Mouse (Mus musculus) midbrain, postnatal 0 days (tissue): Measurements from ENCODE around the gene Gm28042. TPM values are rescaled to one million over a fixed set of nuclear protein-coding genes. Genes with fewer than 3 reads are reported as not detected.

Experiments
- ATAC-seq: fragments of 200-750 bp; cut with Nextera tagmentation; 2 replicates; pipeline ENCODE4 v1.8.0; 2017; ENCODE audit warnings: moderate number of reproducible peaks, mild to moderate bottlenecking, moderate TSS enrichment, moderate library complexity; ENCODE audit not compliant: low FRiP score
- DNase-seq: peaks from one replicate; pipeline ENCODE4 v3.0.0-alpha.2; 2015; ENCODE audit warnings: low spot score
- H3K27ac ChIP-seq: fragments of 300-500 bp; sonication (generic); 2 replicates; pipeline ENCODE4 v1.5.1; 2014; ENCODE audit warnings: low read depth, mild to moderate bottlenecking, low read length, mixed read lengths
- H3K27me3 ChIP-seq: fragments of 300-500 bp; sonication (generic); 2 replicates; pipeline ENCODE4 v1.6.1; 2014; ENCODE audit warnings: low read length, control low read depth, mixed read lengths; ENCODE audit not compliant: insufficient read depth
- H3K36me3 ChIP-seq: fragments of 300-500 bp; sonication (generic); 2 replicates; pipeline ENCODE4 v1.6.1; 2014; ENCODE audit warnings: low read length, control low read depth, mixed read lengths; ENCODE audit not compliant: insufficient read depth
- H3K4me1 ChIP-seq: fragments of 300-500 bp; sonication (generic); 2 replicates; pipeline ENCODE4 v1.6.1; 2014; ENCODE audit warnings: mild to moderate bottlenecking, control low read depth, antibody characterized with exemption, low read length, mixed read lengths; ENCODE audit not compliant: insufficient read depth
- H3K4me2 ChIP-seq: fragments of 300-500 bp; sonication (generic); 2 replicates; pipeline ENCODE4 v1.6.1; 2014; ENCODE audit warnings: low read depth, mild to moderate bottlenecking, low read length, mixed read lengths; ENCODE audit not compliant: poor library complexity, severe bottlenecking
- H3K4me3 ChIP-seq: fragments of 300-500 bp; sonication (generic); 2 replicates; pipeline ENCODE4 v1.5.1; 2014; ENCODE audit warnings: low read depth, mild to moderate bottlenecking, low read length, moderate library complexity
- H3K9ac ChIP-seq: fragments of 300-500 bp; sonication (generic); replicated peaks from 2 replicates; pipeline ENCODE4 v1.6.1; 2014; ENCODE audit warnings: mild to moderate bottlenecking, low read length, moderate library complexity, mixed read lengths; ENCODE audit not compliant: poor library complexity, severe bottlenecking
- H3K9me3 ChIP-seq: fragments of 300-500 bp; sonication (generic); 2 replicates; pipeline ENCODE4 v1.6.1; 2016; ENCODE audit warnings: low read length, control low read depth
- CTCF ChIP-seq: IDR thresholded peaks from 2 replicates; pipeline ENCODE4 v1.5.1; 2016; ENCODE audit warnings: antibody characterized with exemption, mild to moderate bottlenecking
- WGBS: fragments of 180-500 bp; shearing (Covaris S2); extraction: QIAGEN DNeasy Blood & Tissue Kit; methylation state at CpG from one replicate; pipeline ENCODE4 v1.1.7; 2014; 5-methylcytosine and 5-hydroxymethylcytosine counted together
- polyA plus RNA-seq: library from polyadenylated mRNA; unstranded; fragments of >200 nt; fragmentation: Nextera tagmentation; extraction: Ambion mirVana; gene quantifications from 2 replicates; pipeline ENCODE4 v1.2.1, GENCODE M21; 2015
- total RNA-seq: library from RNA; depleted of rRNA; stranded (reverse); fragments of >200 nt; gene quantifications from 2 replicates; pipeline ENCODE4 v1.2.3, GENCODE M21; 2014

Gene Gm28042
- total and polyA plus RNA-seq, 2 experiments from 2014 or later, result 0.98 to 6.6 TPM

GRCm38 (mm10) chr2:120033726-120034125, 6.4 kb downstream of the Gm28042 start:
- Histone ChIP-seq H3K27me3 (no peaks in the 10 kb centered on the region), H3K9ac (no peak overlapping the region), H3K4me2 (no peak overlapping the region), H3K4me1 (no peaks in the 10 kb centered on the region), H3K36me3 (peaks cover 35% of the 10 kb centered on the region), H3K27ac (no peak overlapping the region), H3K4me3 (no peak overlapping the region), H3K9me3 (no peaks in the 10 kb centered on the region)
- DNase-seq, result no peak
- ATAC-seq, result no peak
- 84% methylated on average over 5 of the region's 5 CpGs for WGBS
- TF ChIP-seq CTCF, result no peak

GRCm38 (mm10) chr2:120037744-120038143, 10.5 kb downstream of the Gm28042 start:
- WGBS, result 94% methylated on average over 9 of the region's 9 CpGs
- Histone ChIP-seq H3K36me3 (peaks cover 51% of the 10 kb centered on the region), H3K9me3 (no peaks in the 10 kb centered on the region), H3K9ac (no peak overlapping the region), H3K27ac (no peak overlapping the region), H3K27me3 (no peaks in the 10 kb centered on the region), H3K4me1 (no peaks in the 10 kb centered on the region), H3K4me3 (no peak overlapping the region), H3K4me2 (no peak overlapping the region)
- ATAC-seq, result no peak
- no peak for TF ChIP-seq CTCF
- no peak for DNase-seq

DNA sequence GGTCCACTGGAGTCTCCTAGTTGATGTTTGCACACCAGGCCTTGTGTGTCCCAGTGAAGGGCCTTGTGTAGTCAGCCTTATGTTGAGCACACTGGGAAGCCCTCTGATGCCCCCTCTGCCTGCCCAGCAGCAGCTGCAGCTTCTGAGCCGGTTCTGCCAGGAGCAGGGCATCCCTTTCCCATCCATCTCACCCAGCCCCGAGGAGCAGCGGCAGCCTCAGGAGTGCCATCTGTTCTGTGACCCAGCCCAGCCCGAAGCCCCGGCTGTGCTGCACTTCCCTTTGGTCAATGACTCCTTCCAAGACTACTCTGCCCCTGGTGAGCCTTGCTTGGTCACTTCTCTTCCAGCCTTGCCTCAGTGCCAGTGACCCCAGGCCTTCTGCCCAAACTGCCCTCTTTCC, 13.7 kb downstream of the Gm28042 start:
- H3K36me3 ChIP-seq, result peaks cover 40% of the 10 kb centered on the region
- WGBS, result 90% methylated on average over 5 of the region's 5 CpGs

DNA sequence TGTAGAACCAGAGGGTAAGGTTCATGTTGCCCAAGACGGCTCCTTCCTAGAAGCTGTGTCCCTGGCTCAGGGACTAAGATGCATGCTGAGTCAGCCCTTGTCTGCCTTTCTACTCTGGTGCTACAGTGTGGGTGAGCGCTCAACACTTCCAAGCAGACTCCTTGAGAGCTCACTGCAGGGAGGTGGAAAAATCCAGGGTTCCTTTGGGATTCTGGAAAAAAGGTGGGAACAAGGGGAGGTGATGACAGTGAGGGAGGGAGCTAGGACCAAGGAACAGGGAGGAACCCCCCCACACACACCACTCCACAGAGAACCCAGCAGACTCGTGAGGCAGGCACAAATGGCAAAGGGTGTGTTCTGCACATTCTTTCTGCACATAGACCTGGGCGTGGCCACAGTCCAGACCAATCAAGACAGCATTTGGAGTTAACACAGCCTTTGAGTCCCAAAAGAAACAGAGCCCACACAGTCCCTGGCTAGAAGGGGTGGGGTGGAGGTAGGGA, 16.9 kb downstream of the Gm28042 start:
- Histone ChIP-seq H3K4me2 (no peak overlapping the region), H3K36me3 (peaks cover 22% of the 10 kb centered on the region), H3K27ac (no peak overlapping the region), H3K9me3 (no peaks in the 10 kb centered on the region), H3K4me1 (no peaks in the 10 kb centered on the region), H3K9ac (no peak overlapping the region), H3K4me3 (no peak overlapping the region), H3K27me3 (no peaks in the 10 kb centered on the region)
- 67% methylated on average over 4 of the region's 4 CpGs for WGBS
- DNase-seq (no peak), ATAC-seq (no peak)
- TF ChIP-seq CTCF, result no peak

More for the DNA sequence above, 13.7 kb downstream of the Gm28042 start:
- Histone ChIP-seq H3K4me2 (no peak overlapping the region), H3K27ac (no peak overlapping the region), H3K4me1 (no peaks in the 10 kb centered on the region), H3K27me3 (no peaks in the 10 kb centered on the region), H3K9ac (no peak overlapping the region), H3K4me3 (no peak overlapping the region), H3K9me3 (no peaks in the 10 kb centered on the region)
- ATAC-seq, result no peak
- DNase-seq, result no peak
- TF ChIP-seq CTCF, result no peak

DNA sequence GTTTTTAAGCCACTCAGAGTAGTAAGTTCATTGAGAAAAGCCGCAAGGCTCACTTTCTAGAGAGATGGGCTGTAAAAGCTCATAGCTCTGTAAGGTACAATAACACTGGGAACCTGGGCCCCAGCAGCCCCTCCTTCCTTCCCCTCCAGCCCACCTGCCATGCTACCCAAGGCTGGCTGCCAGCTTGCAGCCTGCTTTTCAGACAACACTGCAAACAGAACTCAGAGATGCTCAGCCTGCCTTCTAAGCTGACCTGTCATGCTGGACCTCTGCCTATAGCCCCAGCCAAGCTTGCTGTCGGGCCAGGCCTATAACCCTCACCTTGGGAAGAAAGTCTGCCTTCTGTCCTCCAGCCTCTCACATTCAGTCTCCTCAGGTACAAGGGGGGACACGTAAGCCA, 17.4 kb downstream of the Gm28042 start:
- Histone ChIP-seq H3K27ac (no peak overlapping the region), H3K27me3 (no peaks in the 10 kb centered on the region), H3K9ac (no peak overlapping the region), H3K4me3 (no peak overlapping the region), H3K4me2 (no peak overlapping the region), H3K36me3 (peaks cover 17% of the 10 kb centered on the region), H3K4me1 (no peaks in the 10 kb centered on the region), H3K9me3 (no peaks in the 10 kb centered on the region)
- WGBS, result 83% methylated on average over 3 of the region's 3 CpGs
- DNase-seq (no peak), ATAC-seq (no peak)
- no peak for TF ChIP-seq CTCF

- Histone ChIP-seq H3K9me3 (no peaks in the 10 kb centered on the region), H3K36me3 (peaks cover 4% of the 10 kb centered on the region; the same call in 1 of the 2 replicates), H3K4me2 (no peak overlapping the region), H3K27ac (no peak overlapping the region), H3K9ac (no peak overlapping the region), H3K4me1 (no peaks in the 10 kb centered on the region), H3K27me3 (no peaks in the 10 kb centered on the region), H3K4me3 (no peak overlapping the region)
- 74% methylated on average over 14 of the region's 14 CpGs for WGBS
- no peak for TF ChIP-seq CTCF
- no peak for ATAC-seq
- no peak for DNase-seq
Observed at GRCm38 (mm10) chr2:120046486-120047310, 19.4 kb downstream of the Gm28042 start.
